Mouse (Mus musculus) CH12.LX (cell line): ENCODE data around the gene Slc22a7.

ENCODE experiments used
- BHLHE40 ChIP-seq: IDR thresholded peaks from 2 replicates; pipeline ENCODE4 v1.6.1; 2011; ENCODE audit warnings: mild to moderate bottlenecking, low read depth, low read length, improper control_type of control experiment
- CTCF ChIP-seq, 2 experiments: IDR thresholded peaks in 1 of 2; conservative IDR thresholded peaks in 1 of 2; 2 replicates each; pipeline ENCODE4 v1.5.1; 2011 to 2012; ENCODE audit warnings: low read depth in 2 of 2, low read length in 2 of 2, improper control_type of control experiment in 1 of 2, inconsistent platforms in 1 of 2, mild to moderate bottlenecking in 1 of 2, moderate library complexity in 1 of 2
- EP300 ChIP-seq: IDR thresholded peaks from 2 replicates; pipeline ENCODE4 v1.6.1; 2011; ENCODE audit warnings: low read length, improper control_type of control experiment
- ETS1 ChIP-seq: conservative IDR thresholded peaks from 2 replicates; pipeline ENCODE4 v1.6.1; 2012; ENCODE audit warnings: low read depth, mild to moderate bottlenecking, inconsistent platforms, low read length, improper control_type of control experiment, moderate library complexity
- GABPA ChIP-seq: IDR thresholded peaks from 2 replicates; pipeline ENCODE4 v1.6.1; 2012; ENCODE audit warnings: low read depth, low read length, improper control_type of control experiment, inconsistent platforms; ENCODE audit not compliant: insufficient replicate concordance
- JUND ChIP-seq: conservative IDR thresholded peaks from 2 replicates; pipeline ENCODE4 v1.6.1; 2011; ENCODE audit warnings: low read depth, low read length, improper control_type of control experiment
- MXI1 ChIP-seq: IDR thresholded peaks from 2 replicates; pipeline ENCODE4 v1.6.1; 2011; ENCODE audit warnings: mild to moderate bottlenecking, low read depth, low read length, improper control_type of control experiment
- MYC ChIP-seq: IDR thresholded peaks from 2 replicates; pipeline ENCODE4 v1.6.1; 2011; ENCODE audit warnings: low read depth, mild to moderate bottlenecking, improper control_type of control experiment, low read length
- NRF1 ChIP-seq: IDR thresholded peaks from 2 replicates; pipeline ENCODE4 v1.6.1; 2014; ENCODE audit warnings: low read depth, mild to moderate bottlenecking, inconsistent platforms, low read length, improper control_type of control experiment, moderate library complexity
- SIN3A ChIP-seq: IDR thresholded peaks from 2 replicates; pipeline ENCODE4 v1.6.1; 2012; ENCODE audit warnings: low read length, improper control_type of control experiment, inconsistent platforms
- SMC3 ChIP-seq: IDR thresholded peaks from 2 replicates; pipeline ENCODE4 v1.6.1; 2011; ENCODE audit warnings: low read depth, low read length, improper control_type of control experiment
- UBTF ChIP-seq: IDR thresholded peaks from 2 replicates; pipeline ENCODE4 v1.6.1; 2012; ENCODE audit warnings: low read depth, mild to moderate bottlenecking, inconsistent platforms, low read length, improper control_type of control experiment, moderate library complexity
- USF1 ChIP-seq: IDR thresholded peaks from 2 replicates; pipeline ENCODE4 v1.6.1; 2014; ENCODE audit warnings: low read depth, mild to moderate bottlenecking, inconsistent platforms, low read length, improper control_type of control experiment

DNA sequence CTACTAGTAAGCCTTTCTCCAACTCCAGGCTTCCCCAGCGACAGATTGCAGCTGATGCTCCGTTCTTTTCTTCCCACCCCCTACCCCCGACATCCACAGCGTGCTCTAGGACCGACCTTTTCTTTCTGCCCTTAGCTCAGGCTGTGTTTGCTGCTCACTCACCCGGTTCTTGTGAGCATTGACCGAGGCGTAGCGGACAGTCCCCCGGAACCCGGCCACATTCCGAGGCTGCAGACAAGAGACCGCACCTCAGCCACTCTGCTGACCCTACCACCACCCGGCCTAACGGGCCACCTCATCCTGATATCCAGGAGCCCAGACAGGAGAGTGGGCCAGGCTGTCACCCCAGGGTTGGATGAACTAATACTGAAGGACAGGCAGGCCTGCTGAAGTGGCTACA lies 39.0 kb upstream of the Slc22a7 start:
- TF ChIP-seq MYC (no peak), GABPA (no peak), JUND (no peak), BHLHE40 (no peak), CTCF (conservative IDR thresholded peaks at IDR 0.05 in 1 of 2, IDR thresholded peaks at IDR 0.05 in 1 of 2; ENCODE audit: low read depth in 2 of 2, low read length in 2 of 2) (no peak), UBTF (no peak), EP300 (no peak), USF1 (no peak), MXI1 (no peak), SIN3A (no peak), SMC3 (no peak), ETS1 (no peak), NRF1 (no peak)
